ENCODE assay signal across 23 mouse cellular contexts in the genomic region with DNA sequence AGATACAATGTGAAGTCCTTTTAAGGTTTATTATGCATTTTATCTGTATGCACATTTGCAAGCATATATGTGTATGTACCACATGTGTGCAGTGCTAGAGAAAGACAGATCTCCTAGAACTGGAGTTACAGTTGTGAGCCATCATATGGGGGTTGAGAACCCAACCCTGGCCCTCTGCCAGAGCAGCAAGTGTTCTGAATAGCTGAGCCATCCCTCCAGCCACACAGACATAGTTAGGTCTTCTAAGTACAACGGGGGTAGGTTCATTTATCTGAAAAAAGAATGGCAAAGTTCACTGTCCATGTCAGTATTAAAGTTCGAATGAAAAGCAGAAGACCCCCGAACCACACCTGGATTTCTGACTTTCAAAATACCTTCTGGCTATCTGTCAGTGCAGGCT. TPM values are rescaled to one million over a fixed set of nuclear protein-coding genes. Genes with fewer than 3 reads are reported as not detected.
DNase-seq lines count a peak whose midpoint lies in the region; ATAC-seq and TF ChIP-seq lines count a peak whose summit lies in the region.
"Had no signal": no experiment of that assay in that cellular context is flagged by ENCODE, and none has a peak within 500 bp of the region (broad histone marks: within the 10 kb centered on the region; RNA-seq: fewer than 3 reads in every experiment).

No protein-coding gene starts in this region.

- peak; percentile 70 for DNase-seq in heart, adult 11 months
- DNase-seq in heart, adult 2 months = no peak
- peak; percentile 7 for DNase-seq in brain, embryonic 14.5 days (ENCODE audit: low read depth)
- DNase-seq in right cerebral cortex, adult 18-20 months = no peak
- no peak for DNase-seq in kidney, postnatal 4 days
- DNase-seq: adrenal gland, adult 8-10 months; cerebellum, adult 11 months; heart, postnatal 10 days; kidney, adult 11 months; kidney, postnatal 36 days; lung, postnatal 4 days had no signal

- no peaks in the 10 kb centered on the region for H3K36me3 ChIP-seq in heart, adult 2 months (ENCODE audit: control insufficient read depth, insufficient read depth, low read length)
- H3K36me3 ChIP-seq in liver, embryonic 15.5 days (replicated peaks) = no peaks in the 10 kb centered on the region
- no peaks in the 10 kb centered on the region for H3K36me3 ChIP-seq in liver, embryonic 12.5 days
- no peaks in the 10 kb centered on the region for H3K36me3 ChIP-seq in intestine, embryonic 15.5 days
- H3K36me3 ChIP-seq: embryonic facial prominence, embryonic 12.5 days; heart, embryonic 12.5 days; hindbrain, embryonic 13.5 days; kidney, embryonic 15.5 days; lung, embryonic 15.5 days; neural tube, embryonic 15.5 days had no signal

- TF ChIP-seq CTCF in heart, adult 2 months (IDR thresholded peaks at IDR 0.05) = no peak
- TF ChIP-seq CTCF in brain, embryonic 14.5 days (IDR thresholded peaks at IDR 0.05; ENCODE audit: borderline replicate concordance, extremely low read depth, insufficient read depth, insufficient read length) = no peak

- peak overlapping the region; percentile 9; the same call in 1 of the 2 replicates for H3K4me2 ChIP-seq in liver, embryonic 15.5 days
- no peak overlapping the region for H3K4me2 ChIP-seq in liver, embryonic 12.5 days
- no peak overlapping the region; the same call in 1 of the 2 replicates for H3K4me2 ChIP-seq in intestine, embryonic 15.5 days (replicated peaks)
- H3K4me2 ChIP-seq: embryonic facial prominence, embryonic 12.5 days; heart, embryonic 12.5 days; hindbrain, embryonic 13.5 days; kidney, embryonic 15.5 days; lung, embryonic 15.5 days; neural tube, embryonic 15.5 days had no signal

- H3K79me2 ChIP-seq in heart, adult 2 months (replicated peaks; ENCODE audit: control insufficient read depth, insufficient read depth, low read length) = no peaks in the 10 kb centered on the region

- no peak for TF ChIP-seq POLR2A in heart, adult 2 months (IDR thresholded peaks at IDR 0.05; ENCODE audit: insufficient read depth, low read depth, low read length)
- no peak for TF ChIP-seq POLR2A in brain, embryonic 14.5 days (IDR thresholded peaks at IDR 0.05; ENCODE audit: borderline replicate concordance, extremely low read depth, insufficient read depth, insufficient read length, poor library complexity, severe bottlenecking)

- ATAC-seq in liver, embryonic 15.5 days (ENCODE audit: insufficient read depth) = no peak
- ATAC-seq in liver, embryonic 12.5 days = no peak
- ATAC-seq in intestine, embryonic 15.5 days = peak; percentile 54
- ATAC-seq: activated CD4-positive, CD25-positive, alpha-beta regulatory T cell, adult 4 months had no signal

- H3K9me3 ChIP-seq in liver, embryonic 15.5 days (replicated peaks) = no peaks in the 10 kb centered on the region
- 0 out of 2 replicates have a peak, but pooled peaks cover 3% of the 10 kb centered on the region for H3K9me3 ChIP-seq in liver, embryonic 12.5 days (replicated peaks)
- H3K9me3 ChIP-seq in intestine, embryonic 15.5 days = no peaks in the 10 kb centered on the region
- H3K9me3 ChIP-seq: embryonic facial prominence, embryonic 12.5 days; heart, embryonic 12.5 days; hindbrain, embryonic 13.5 days; kidney, embryonic 15.5 days; lung, embryonic 15.5 days; neural tube, embryonic 15.5 days had no signal

- intact Hi-C loops in heart, adult 2 months (cut with DNase I) = no loop called here

- H3K4me3 ChIP-seq in heart, adult 2 months = no peak overlapping the region
- no peak overlapping the region for H3K4me3 ChIP-seq in liver, embryonic 15.5 days (replicated peaks)
- H3K4me3 ChIP-seq in liver, embryonic 12.5 days = no peak overlapping the region
- H3K4me3 ChIP-seq in intestine, embryonic 15.5 days (replicated peaks) = no peak overlapping the region
- H3K4me3 ChIP-seq: embryonic facial prominence, embryonic 12.5 days; heart, embryonic 12.5 days; hindbrain, embryonic 13.5 days; kidney, embryonic 15.5 days; lung, embryonic 15.5 days; neural tube, embryonic 15.5 days had no signal

- WGBS in heart, adult 2 months = 61% methylated on average over 3 of the region's 3 CpGs
- WGBS in liver, embryonic 15.5 days (ENCODE audit: insufficient replicate concordance) = 40% methylated on average over 3 of the region's 3 CpGs
- WGBS in liver, embryonic 12.5 days (ENCODE audit: insufficient replicate concordance) = 55% methylated on average over 3 of the region's 3 CpGs
- 56% methylated on average over 3 of the region's 3 CpGs for WGBS in intestine, embryonic 15.5 days

- no peaks in the 10 kb centered on the region for H3K4me1 ChIP-seq in heart, adult 2 months (ENCODE audit: control insufficient read depth, insufficient read depth, low read length)
- H3K4me1 ChIP-seq in liver, embryonic 15.5 days (replicated peaks) = no peaks in the 10 kb centered on the region
- no peaks in the 10 kb centered on the region for H3K4me1 ChIP-seq in liver, embryonic 12.5 days
- 0 out of 2 replicates have a peak, but pooled peaks cover 7% of the 10 kb centered on the region for H3K4me1 ChIP-seq in intestine, embryonic 15.5 days (replicated peaks)
- H3K4me1 ChIP-seq: embryonic facial prominence, embryonic 12.5 days; heart, embryonic 12.5 days; kidney, embryonic 15.5 days; lung, embryonic 15.5 days had no signal

- no peaks in the 10 kb centered on the region for H3K27me3 ChIP-seq in heart, adult 2 months (ENCODE audit: control insufficient read depth, insufficient read depth, low read length)
- no peaks in the 10 kb centered on the region for H3K27me3 ChIP-seq in liver, embryonic 15.5 days
- no peaks in the 10 kb centered on the region for H3K27me3 ChIP-seq in liver, embryonic 12.5 days (replicated peaks)
- no peaks in the 10 kb centered on the region for H3K27me3 ChIP-seq in intestine, embryonic 15.5 days (replicated peaks)
- H3K27me3 ChIP-seq: embryonic facial prominence, embryonic 12.5 days; heart, embryonic 12.5 days; hindbrain, embryonic 13.5 days; kidney, embryonic 15.5 days; lung, embryonic 15.5 days; neural tube, embryonic 15.5 days had no signal

- H3K27ac ChIP-seq in heart, adult 2 months = no peak overlapping the region
- H3K27ac ChIP-seq in liver, embryonic 15.5 days (replicated peaks) = no peak overlapping the region
- no peak overlapping the region for H3K27ac ChIP-seq in liver, embryonic 12.5 days
- H3K27ac ChIP-seq in intestine, embryonic 15.5 days = no peak overlapping the region
- H3K27ac ChIP-seq: embryonic facial prominence, embryonic 12.5 days; kidney, embryonic 15.5 days; lung, embryonic 15.5 days had no signal

- no peak for TF ChIP-seq EP300 in heart, adult 2 months (IDR thresholded peaks at IDR 0.05; ENCODE audit: insufficient read depth, low read depth, low read length)

- no peak overlapping the region for H3K9ac ChIP-seq in heart, adult 2 months (ENCODE audit: low read depth, low read length)
- H3K9ac ChIP-seq in liver, embryonic 15.5 days = no peak overlapping the region
- H3K9ac ChIP-seq in liver, embryonic 12.5 days = no peak overlapping the region
- no peak overlapping the region for H3K9ac ChIP-seq in intestine, embryonic 15.5 days
- H3K9ac ChIP-seq: embryonic facial prominence, embryonic 12.5 days; heart, embryonic 12.5 days; hindbrain, embryonic 13.5 days; kidney, embryonic 15.5 days; lung, embryonic 15.5 days; neural tube, embryonic 15.5 days had no signal

RNA-seq across cellular contexts. Expression of a gene that starts 48.9 kb away (rescaled TPM):
- under 1 TPM; 0.16 to 0.64 TPM for total RNA-seq in heart, adult 2 months (2021)
- 0.35 and 0.43 TPM in 2 replicates for polyA plus RNA-seq in heart, adult 2 months (2012; rRNA removed)
- 0.09 and 0.21 TPM in 2 replicates for polyA plus RNA-seq in liver, embryonic 15.5 days (2015; fragmentation: Nextera tagmentation; extraction: Ambion mirVana)
- 0.17 and 0.53 TPM in 2 replicates for polyA plus RNA-seq in liver, embryonic 12.5 days (2016; fragmentation: Nextera tagmentation; extraction: Ambion mirVana)
- 2.8 and 5.5 TPM in 2 replicates for polyA plus RNA-seq in brain, embryonic 14.5 days (2012; rRNA removed)
- 3.3 and 3.5 TPM in 2 replicates for polyA plus RNA-seq in intestine, embryonic 15.5 days (2015; fragmentation: Nextera tagmentation; extraction: Ambion mirVana)
- total RNA-seq: megakaryocyte-erythroid progenitor cell, adult 5-6 weeks; MEL had no signal
- polyA plus RNA-seq: activated CD4-positive, CD25-positive, alpha-beta regulatory T cell, adult 4 months had no signal

Comparison
In these comparisons a context has a peak if more than half of its experiments do, and no peak if none do; other contexts are left out.
1. DNase-seq: peak in heart, adult 11 months (single experiment) and brain, embryonic 14.5 days (single experiment); none in heart, adult 2 months (0 of 2), right cerebral cortex, adult 18-20 months (single experiment) and kidney, postnatal 4 days (0 of 2).